Mouse (Mus musculus) heart, embryonic 13.5 days (tissue): Measurements from ENCODE around the gene Fam161b. TPM values are rescaled to one million over a fixed set of nuclear protein-coding genes. Genes with fewer than 3 reads are reported as not detected.

ENCODE experiments used
- ATAC-seq: fragments of 200-750 bp; cut with Nextera tagmentation; 2 replicates; pipeline ENCODE4 v1.8.0; 2017; ENCODE audit warnings: moderate TSS enrichment; ENCODE audit not compliant: insufficient number of reproducible peaks, low FRiP score, low TSS enrichment; ENCODE audit errors: extremely low read depth
- H3K27ac ChIP-seq: fragments of 300-500 bp; sonication (generic); replicated peaks from 2 replicates; pipeline ENCODE4 v1.5.1; 2015; ENCODE audit warnings: moderate library complexity, mild to moderate bottlenecking, inconsistent platforms
- H3K27me3 ChIP-seq: fragments of 300-500 bp; sonication (generic); replicated peaks from 2 replicates; pipeline ENCODE4 v1.6.1; 2015; ENCODE audit warnings: mild to moderate bottlenecking, inconsistent platforms
- H3K36me3 ChIP-seq: fragments of 300-500 bp; sonication (generic); 2 replicates; pipeline ENCODE4 v1.6.1; 2015; ENCODE audit warnings: mild to moderate bottlenecking, inconsistent platforms
- H3K4me1 ChIP-seq: fragments of 300-500 bp; sonication (generic); 2 replicates; pipeline ENCODE4 v1.6.1; 2015; ENCODE audit warnings: inconsistent platforms
- H3K4me2 ChIP-seq: fragments of 300-500 bp; sonication (generic); 2 replicates; pipeline ENCODE4 v1.6.1; 2015; ENCODE audit warnings: inconsistent platforms, mild to moderate bottlenecking, moderate library complexity
- H3K4me3 ChIP-seq: fragments of 300-500 bp; sonication (generic); 2 replicates; pipeline ENCODE4 v1.5.1; 2015; ENCODE audit warnings: moderate library complexity, mild to moderate bottlenecking, inconsistent platforms
- H3K9ac ChIP-seq: fragments of 300-500 bp; sonication (generic); 2 replicates; pipeline ENCODE4 v1.6.1; 2015; ENCODE audit warnings: inconsistent platforms, mild to moderate bottlenecking, moderate library complexity
- H3K9me3 ChIP-seq: fragments of 300-500 bp; sonication (generic); 2 replicates; pipeline ENCODE4 v1.6.1; 2016; ENCODE audit warnings: inconsistent platforms
- WGBS: fragments of 180-500 bp; shearing (Covaris S2); methylation state at CpG from one replicate; pipeline ENCODE4 v1.1.7; 2015; ENCODE audit warnings: mixed read lengths; 5-methylcytosine and 5-hydroxymethylcytosine counted together
- polyA plus RNA-seq: library from polyadenylated mRNA; unstranded; fragments of >200 nt; fragmentation: Nextera tagmentation; extraction: Ambion mirVana; gene quantifications from 2 replicates; pipeline ENCODE4 v1.2.1, GENCODE M21; 2015

Fam161b gene
- polyA plus RNA-seq, 1 experiment from 2014 or later: 4.6 TPM

GRCm38 (mm10) chr12:84316006-84316405 lies 45.6 kb downstream of the Fam161b start:
- Histone ChIP-seq H3K9me3 (no peaks in the 10 kb centered on the region), H3K27me3 (no peaks in the 10 kb centered on the region), H3K9ac (peak overlapping the region; percentile 97), H3K36me3 (peaks cover 19% of the 10 kb centered on the region), H3K4me2 (peak overlapping the region; percentile 81), H3K27ac (peak overlapping the region; percentile 97), H3K4me3 (peak overlapping the region; percentile 88), H3K4me1 (peaks cover 31% of the 10 kb centered on the region)
- no peak for ATAC-seq
- WGBS: 26% methylated on average over 7 of the region's 7 CpGs

DNA sequence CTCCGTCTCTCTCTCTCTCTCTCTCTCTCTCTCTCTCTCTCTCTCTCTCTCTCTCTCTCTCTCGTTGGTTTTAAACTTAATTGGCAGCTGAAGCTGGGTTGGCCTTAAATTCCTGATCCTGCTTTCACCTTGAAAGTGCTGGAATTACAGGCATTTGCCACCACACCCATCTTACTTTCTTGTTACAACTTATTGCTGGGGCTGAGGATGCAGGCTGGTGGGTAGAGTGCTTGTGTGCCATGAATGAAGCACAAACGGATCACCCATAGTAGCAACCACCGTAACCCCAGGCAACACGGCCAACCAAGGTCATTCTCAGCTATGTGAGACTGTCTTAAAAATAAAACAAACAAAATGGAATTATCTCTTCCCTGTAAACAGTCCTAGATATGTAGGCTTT lies 50.3 kb downstream of the Fam161b start:
- Histone ChIP-seq H3K4me1 (peaks cover 13% of the 10 kb centered on the region), H3K9me3 (no peaks in the 10 kb centered on the region), H3K9ac (no peak overlapping the region), H3K27ac (no peak overlapping the region), H3K4me2 (no peak overlapping the region), H3K27me3 (no peaks in the 10 kb centered on the region), H3K4me3 (no peak overlapping the region), H3K36me3 (peaks cover 54% of the 10 kb centered on the region)
- ATAC-seq: no peak
- WGBS: 63% methylated on average over 4 of the region's 5 CpGs

- 77% methylated on average over 1 of the region's 1 CpGs for WGBS
These were observed 57.1 kb downstream of the Fam161b start for GRCm38 (mm10) chr12:84304554-84304953.

DNA sequence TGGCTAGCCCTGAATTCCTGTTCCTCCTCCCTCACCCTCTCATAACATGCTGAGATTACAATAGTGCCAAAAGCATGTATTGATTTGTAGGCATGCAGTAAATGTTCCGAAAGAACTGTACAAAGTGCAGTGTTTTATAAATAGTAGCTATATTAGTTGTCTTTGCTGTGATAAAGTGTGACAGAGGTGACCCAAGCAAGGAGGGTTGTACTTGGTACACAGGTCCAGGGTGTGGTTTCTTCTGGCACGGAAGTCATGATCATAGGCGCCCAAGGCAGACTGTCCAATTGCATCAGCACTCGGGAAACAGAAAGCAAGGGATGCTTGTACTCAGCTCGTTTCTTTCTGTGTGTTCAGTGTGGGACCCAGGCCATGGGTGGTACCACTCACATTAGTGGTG lies 57.5 kb downstream of the Fam161b start:
- no peaks in the 10 kb centered on the region for H3K9me3 ChIP-seq
- H3K9ac ChIP-seq: no peak overlapping the region
- H3K27me3 ChIP-seq: no peaks in the 10 kb centered on the region
- 89% methylated on average over 5 of the region's 5 CpGs for WGBS
- peaks cover 92% of the 10 kb centered on the region for H3K36me3 ChIP-seq
- H3K4me3 ChIP-seq: no peak overlapping the region
- no peak overlapping the region for H3K4me2 ChIP-seq
- no peak for ATAC-seq
- no peaks in the 10 kb centered on the region for H3K4me1 ChIP-seq
- no peak overlapping the region for H3K27ac ChIP-seq

More at GRCm38 (mm10) chr12:84304554-84304953, 57.1 kb downstream of the Fam161b start:
- Histone ChIP-seq H3K4me2 (no peak overlapping the region), H3K9me3 (no peaks in the 10 kb centered on the region), H3K36me3 (peaks cover 92% of the 10 kb centered on the region), H3K4me3 (no peak overlapping the region), H3K4me1 (no peaks in the 10 kb centered on the region), H3K27ac (no peak overlapping the region), H3K27me3 (no peaks in the 10 kb centered on the region), H3K9ac (no peak overlapping the region)
- no peak for ATAC-seq

- Histone ChIP-seq H3K4me2 (no peak overlapping the region), H3K9me3 (no peaks in the 10 kb centered on the region), H3K27me3 (no peaks in the 10 kb centered on the region), H3K36me3 (peaks cover 94% of the 10 kb centered on the region), H3K4me3 (no peak overlapping the region), H3K4me1 (no peaks in the 10 kb centered on the region), H3K9ac (no peak overlapping the region), H3K27ac (no peak overlapping the region)
- WGBS: 92% methylated on average over 2 of the region's 2 CpGs
- no peak for ATAC-seq
These were observed 62.4 kb downstream of the Fam161b start for GRCm38 (mm10) chr12:84299265-84299664.

DNA sequence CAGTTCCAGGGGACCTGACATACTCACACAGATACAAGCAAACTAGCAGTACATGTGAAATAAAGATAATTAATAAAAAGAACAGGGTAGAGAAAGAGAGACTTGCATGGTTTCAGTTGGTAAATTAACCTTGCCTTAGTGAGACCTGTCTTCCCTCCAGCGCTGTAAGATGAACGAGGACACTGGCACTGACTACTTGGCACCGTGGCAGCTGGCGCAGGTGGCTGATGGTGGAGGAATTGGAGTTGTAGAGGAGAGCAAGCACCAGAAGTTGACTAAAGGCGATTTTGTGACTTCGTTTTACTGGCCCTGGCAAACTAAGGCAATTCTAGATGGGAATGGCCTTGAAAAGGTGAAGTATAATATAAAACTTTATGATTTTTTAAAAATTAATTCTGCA lies 63.8 kb downstream of the Fam161b start:
- H3K9me3 ChIP-seq: no peaks in the 10 kb centered on the region
- no peak overlapping the region for H3K27ac ChIP-seq
- H3K4me1 ChIP-seq: no peaks in the 10 kb centered on the region
- no peak overlapping the region for H3K4me3 ChIP-seq
- H3K4me2 ChIP-seq: no peak overlapping the region
- H3K9ac ChIP-seq: no peak overlapping the region
- H3K36me3 ChIP-seq: peaks cover 93% of the 10 kb centered on the region
- H3K27me3 ChIP-seq: no peaks in the 10 kb centered on the region
- ATAC-seq: no peak
- WGBS: 92% methylated on average over 6 of the region's 6 CpGs

Other genes with a start within 250 kb of the Fam161b start
- 2.2 and 2.6 TPM in 2 replicates for gene Dnal1, start 247.5 kb downstream of the Fam161b start, polyA plus RNA-seq
- 0.48 and 0.65 TPM in 2 replicates for gene Pnma1, start 213.3 kb downstream of the Fam161b start, polyA plus RNA-seq
- gene Elmsan1, start 143.0 kb downstream of the Fam161b start, polyA plus RNA-seq: 6.8 and 7.3 TPM in 2 replicates
- 58.0 and 65.3 TPM in 2 replicates for gene Ptgr2, start 76.6 kb downstream of the Fam161b start, polyA plus RNA-seq
- 52.0 and 58.0 TPM in 2 replicates for gene Zfp410, start 45.0 kb downstream of the Fam161b start, polyA plus RNA-seq
- gene Coq6, start 176 bp downstream of the Fam161b start, polyA plus RNA-seq: 65.9 and 73.0 TPM in 2 replicates
- gene Entpd5, start 47.2 kb upstream of the Fam161b start, polyA plus RNA-seq: 23.1 and 26.9 TPM in 2 replicates
- 0.62 and 1.6 TPM in 2 replicates for gene Bbof1, start 47.2 kb upstream of the Fam161b start, polyA plus RNA-seq
- gene Rnf113a2, start 55.4 kb upstream of the Fam161b start, polyA plus RNA-seq: 19.5 and 21.5 TPM in 2 replicates
- gene Aldh6a1, start 89.2 kb upstream of the Fam161b start, polyA plus RNA-seq: 36.1 and 38.5 TPM in 2 replicates
- 12.9 and 13.5 TPM in 2 replicates for gene Lin52, start 89.6 kb upstream of the Fam161b start, polyA plus RNA-seq
- not detected in 2 replicates for gene Vsx2, start 207.9 kb upstream of the Fam161b start, polyA plus RNA-seq